Mouse (Mus musculus): ENCODE results near the gene Gpatch3.

DNA sequence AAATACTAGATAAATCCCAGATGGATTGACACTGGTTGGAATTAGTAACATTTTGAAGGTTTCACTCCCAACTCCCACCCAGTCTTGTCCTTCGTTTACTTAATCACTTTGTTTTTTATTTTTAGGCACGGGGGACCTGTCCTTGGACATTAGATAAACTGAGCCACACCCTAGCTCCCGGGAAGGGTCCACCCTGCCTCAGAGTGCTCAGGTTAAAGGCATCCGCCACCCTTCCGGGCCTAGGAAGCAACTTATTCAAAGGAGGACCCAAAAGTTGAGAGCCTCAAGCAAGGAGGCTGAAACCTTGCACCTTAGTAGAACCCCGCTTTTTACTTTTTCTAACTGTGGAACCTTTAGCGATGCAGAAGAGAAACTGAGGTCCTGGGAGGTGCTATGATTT is 24.6 kb downstream of the Gpatch3 start:
- no peak for TF ChIP-seq CTCF (IDR thresholded peaks at IDR 0.05; ENCODE audit: low read depth)
- no peak for TF ChIP-seq EP300 (optimal IDR thresholded peaks at IDR 0.05)

All from stomach, postnatal 0 days (tissue).